Mouse (Mus musculus): Measurements from ENCODE around the gene Phldb2. TPM values are rescaled to one million over a fixed set of nuclear protein-coding genes. Genes with fewer than 3 reads are reported as not detected.

Gene Phldb2
- polyA plus RNA-seq, 1 experiment: 1.8 TPM

GRCm38 (mm10) chr16:45857277-45857863, 96.0 kb downstream of the Phldb2 start:
- WGBS: 98% methylated on average over 5 of the region's 5 CpGs
- no peak for TF ChIP-seq POLR2A (IDR thresholded peaks at IDR 0.05; ENCODE audit: control insufficient read depth, extremely low read depth, insufficient read depth, low read length, poor library complexity)
- TF ChIP-seq CTCF (IDR thresholded peaks at IDR 0.05; ENCODE audit: borderline replicate concordance, control insufficient read depth, extremely low read depth, insufficient read depth, low read length, poor library complexity): no peak
- no peaks in the 10 kb centered on the region for H3K27me3 ChIP-seq (ENCODE audit: control insufficient read depth, insufficient read depth, low read length)
- H3K4me1 ChIP-seq (replicated peaks; ENCODE audit: control insufficient read depth, insufficient read depth, low read length): no peaks in the 10 kb centered on the region
- H3K27ac ChIP-seq (ENCODE audit: control insufficient read depth, insufficient read depth, low read length): no peak overlapping the region
- no peaks in the 10 kb centered on the region for H3K36me3 ChIP-seq (ENCODE audit: control insufficient read depth, insufficient read depth, low read length)
- no peak overlapping the region for H3K4me3 ChIP-seq (ENCODE audit: control insufficient read depth, insufficient read depth, low read length)
- no peak for DNase-seq

GRCm38 (mm10) chr16:45854499-45854898, 98.9 kb downstream of the Phldb2 start:
- WGBS: 97% methylated on average over 10 of the region's 10 CpGs
- TF ChIP-seq CTCF (IDR thresholded peaks at IDR 0.05; ENCODE audit: borderline replicate concordance, control insufficient read depth, extremely low read depth, insufficient read depth, low read length, poor library complexity): no peak
- TF ChIP-seq POLR2A (IDR thresholded peaks at IDR 0.05; ENCODE audit: control insufficient read depth, extremely low read depth, insufficient read depth, low read length, poor library complexity): no peak
- Histone ChIP-seq H3K27ac (ENCODE audit: control insufficient read depth, insufficient read depth, low read length) (no peak overlapping the region), H3K36me3 (ENCODE audit: control insufficient read depth, insufficient read depth, low read length) (no peaks in the 10 kb centered on the region), H3K4me1 (replicated peaks; ENCODE audit: control insufficient read depth, insufficient read depth, low read length) (no peaks in the 10 kb centered on the region), H3K4me3 (ENCODE audit: control insufficient read depth, insufficient read depth, low read length) (no peak overlapping the region), H3K27me3 (ENCODE audit: control insufficient read depth, insufficient read depth, low read length) (no peaks in the 10 kb centered on the region)
- DNase-seq: no peak

- Histone ChIP-seq H3K4me1 (replicated peaks; ENCODE audit: control insufficient read depth, insufficient read depth, low read length) (peaks cover 5% of the 10 kb centered on the region; the same call in 1 of the 2 replicates), H3K4me3 (ENCODE audit: control insufficient read depth, insufficient read depth, low read length) (no peak overlapping the region), H3K27me3 (ENCODE audit: control insufficient read depth, insufficient read depth, low read length) (peaks cover 5% of the 10 kb centered on the region; the same call in 1 of the 2 replicates), H3K27ac (ENCODE audit: control insufficient read depth, insufficient read depth, low read length) (no peak overlapping the region), H3K36me3 (ENCODE audit: control insufficient read depth, insufficient read depth, low read length) (no peaks in the 10 kb centered on the region)
- no peak for DNase-seq
- TF ChIP-seq POLR2A (IDR thresholded peaks at IDR 0.05; ENCODE audit: control insufficient read depth, extremely low read depth, insufficient read depth, low read length, poor library complexity) (no peak), CTCF (IDR thresholded peaks at IDR 0.05; ENCODE audit: borderline replicate concordance, control insufficient read depth, extremely low read depth, insufficient read depth, low read length, poor library complexity) (no peak)
- 95% methylated on average over 4 of the region's 4 CpGs for WGBS
Observed at GRCm38 (mm10) chr16:45849045-45849444, 104.4 kb downstream of the Phldb2 start.

- H3K36me3 ChIP-seq (ENCODE audit: control insufficient read depth, insufficient read depth, low read length): no peaks in the 10 kb centered on the region
- peaks cover 9% of the 10 kb centered on the region; the same call in 1 of the 2 replicates for H3K4me1 ChIP-seq (replicated peaks; ENCODE audit: control insufficient read depth, insufficient read depth, low read length)
- 36% methylated on average over 10 of the region's 10 CpGs for WGBS
- TF ChIP-seq POLR2A (IDR thresholded peaks at IDR 0.05; ENCODE audit: control insufficient read depth, extremely low read depth, insufficient read depth, low read length, poor library complexity) (no peak), CTCF (IDR thresholded peaks at IDR 0.05; ENCODE audit: borderline replicate concordance, control insufficient read depth, extremely low read depth, insufficient read depth, low read length, poor library complexity) (no peak)
- no peak for DNase-seq
- no peak overlapping the region for H3K27ac ChIP-seq (ENCODE audit: control insufficient read depth, insufficient read depth, low read length)
- H3K27me3 ChIP-seq (ENCODE audit: control insufficient read depth, insufficient read depth, low read length): peaks cover 8% of the 10 kb centered on the region; the same call in 1 of the 2 replicates
- no peak overlapping the region for H3K4me3 ChIP-seq (ENCODE audit: control insufficient read depth, insufficient read depth, low read length)
Observed at GRCm38 (mm10) chr16:45844875-45845274, 108.5 kb downstream of the Phldb2 start.

GRCm38 (mm10) chr16:45844049-45844780, 109.2 kb downstream of the Phldb2 start:
- Histone ChIP-seq H3K27me3 (ENCODE audit: control insufficient read depth, insufficient read depth, low read length) (peaks cover 8% of the 10 kb centered on the region; the same call in 1 of the 2 replicates), H3K4me1 (replicated peaks; ENCODE audit: control insufficient read depth, insufficient read depth, low read length) (peaks cover 9% of the 10 kb centered on the region; the same call in 1 of the 2 replicates), H3K36me3 (ENCODE audit: control insufficient read depth, insufficient read depth, low read length) (no peaks in the 10 kb centered on the region), H3K27ac (ENCODE audit: control insufficient read depth, insufficient read depth, low read length) (no peak overlapping the region), H3K4me3 (ENCODE audit: control insufficient read depth, insufficient read depth, low read length) (peak overlapping the region; percentile 25)
- no peak for TF ChIP-seq POLR2A (IDR thresholded peaks at IDR 0.05; ENCODE audit: control insufficient read depth, extremely low read depth, insufficient read depth, low read length, poor library complexity)
- TF ChIP-seq CTCF (IDR thresholded peaks at IDR 0.05; ENCODE audit: borderline replicate concordance, control insufficient read depth, extremely low read depth, insufficient read depth, low read length, poor library complexity): peak; percentile 60; the same call in 1 of the 2 replicates
- DNase-seq: peak; percentile 49
- 2% methylated on average over 45 of the region's 45 CpGs for WGBS

- Histone ChIP-seq H3K4me3 (ENCODE audit: control insufficient read depth, insufficient read depth, low read length) (peak overlapping the region; percentile 25; the same call in 1 of the 2 replicates), H3K27ac (ENCODE audit: control insufficient read depth, insufficient read depth, low read length) (no peak overlapping the region), H3K27me3 (ENCODE audit: control insufficient read depth, insufficient read depth, low read length) (peaks cover 8% of the 10 kb centered on the region; the same call in 1 of the 2 replicates), H3K4me1 (replicated peaks; ENCODE audit: control insufficient read depth, insufficient read depth, low read length) (peaks cover 9% of the 10 kb centered on the region; the same call in 1 of the 2 replicates), H3K36me3 (ENCODE audit: control insufficient read depth, insufficient read depth, low read length) (no peaks in the 10 kb centered on the region)
- TF ChIP-seq CTCF (IDR thresholded peaks at IDR 0.05; ENCODE audit: borderline replicate concordance, control insufficient read depth, extremely low read depth, insufficient read depth, low read length, poor library complexity) (no peak), POLR2A (IDR thresholded peaks at IDR 0.05; ENCODE audit: control insufficient read depth, extremely low read depth, insufficient read depth, low read length, poor library complexity) (no peak)
- WGBS: 9% methylated on average over 16 of the region's 16 CpGs
- no peak for DNase-seq
Observed at GRCm38 (mm10) chr16:45843351-45843891, 110.0 kb downstream of the Phldb2 start.

Data from thymus, adult 2 months (tissue).